Mouse (Mus musculus): ENCODE results near the gene Pknox1. TPM values are rescaled to one million over a fixed set of nuclear protein-coding genes. Genes with fewer than 3 reads are reported as not detected.
"Not testable (repeated sequence)": the region's sequence is repeated elsewhere in the genome, so short reads cannot be mapped to it uniquely, and the experiment has no call there.

Gene Pknox1
- polyA plus RNA-seq, 1 experiment: 14.3 TPM

- TF ChIP-seq POLR2A (IDR thresholded peaks at IDR 0.05; ENCODE audit: borderline replicate concordance, low read depth, low read length) (no peak), CTCF (IDR thresholded peaks at IDR 0.05; ENCODE audit: low read depth, low read length) (no peak)
- H3K27ac ChIP-seq (ENCODE audit: insufficient read depth, low read depth, low read length): no peak overlapping the region
- H3K4me1 ChIP-seq (ENCODE audit: control insufficient read depth, insufficient read depth, low read length): peaks cover 6% of the 10 kb centered on the region
- no peak overlapping the region for H3K4me3 ChIP-seq (ENCODE audit: insufficient read depth, low read length)
Measured at GRCm38 (mm10) chr17:31531441-31532158, 32.9 kb upstream of the Pknox1 start.

DNA sequence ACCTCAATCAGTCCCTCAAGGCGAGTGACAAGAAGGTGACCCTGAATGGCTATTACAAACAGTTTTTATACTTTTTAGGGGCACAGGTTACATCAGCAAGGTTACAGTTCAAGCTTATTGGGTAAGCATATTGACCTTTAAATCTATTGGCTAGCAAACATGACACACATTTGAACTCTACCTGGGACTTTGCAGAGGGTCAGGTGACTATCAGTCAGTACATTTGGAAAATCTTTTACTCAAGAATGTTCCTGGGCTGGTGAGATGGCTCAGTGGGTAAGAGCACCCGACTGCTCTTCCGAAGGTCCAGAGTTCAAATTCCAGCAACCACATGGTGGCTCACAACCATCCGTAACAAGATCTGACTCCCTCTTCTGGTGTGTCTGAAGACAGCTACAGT is 32.2 kb upstream of the Pknox1 start:
- not testable (repeated sequence) for H3K4me3 ChIP-seq (ENCODE audit: insufficient read depth, low read length); H3K27ac ChIP-seq (ENCODE audit: insufficient read depth, low read depth, low read length); H3K4me1 ChIP-seq (ENCODE audit: control insufficient read depth, insufficient read depth, low read length)

- TF ChIP-seq CTCF (IDR thresholded peaks at IDR 0.05; ENCODE audit: low read depth, low read length) (no peak), POLR2A (IDR thresholded peaks at IDR 0.05; ENCODE audit: borderline replicate concordance, low read depth, low read length) (no peak)
- no peak overlapping the region for H3K4me3 ChIP-seq (ENCODE audit: insufficient read depth, low read length)
- H3K4me1 ChIP-seq (ENCODE audit: control insufficient read depth, insufficient read depth, low read length): peaks cover 6% of the 10 kb centered on the region
- no peak overlapping the region for H3K27ac ChIP-seq (ENCODE audit: insufficient read depth, low read depth, low read length)
Measured at GRCm38 (mm10) chr17:31535358-31535757, 29.2 kb upstream of the Pknox1 start.

GRCm38 (mm10) chr17:31535871-31536629 is 28.5 kb upstream of the Pknox1 start:
- H3K4me1 ChIP-seq (ENCODE audit: control insufficient read depth, insufficient read depth, low read length): peaks cover 6% of the 10 kb centered on the region
- no peak overlapping the region for H3K4me3 ChIP-seq (ENCODE audit: insufficient read depth, low read length)
- H3K27ac ChIP-seq (ENCODE audit: insufficient read depth, low read depth, low read length): no peak overlapping the region
- TF ChIP-seq POLR2A (IDR thresholded peaks at IDR 0.05; ENCODE audit: borderline replicate concordance, low read depth, low read length): no peak
- no peak for TF ChIP-seq CTCF (IDR thresholded peaks at IDR 0.05; ENCODE audit: low read depth, low read length)

DNA sequence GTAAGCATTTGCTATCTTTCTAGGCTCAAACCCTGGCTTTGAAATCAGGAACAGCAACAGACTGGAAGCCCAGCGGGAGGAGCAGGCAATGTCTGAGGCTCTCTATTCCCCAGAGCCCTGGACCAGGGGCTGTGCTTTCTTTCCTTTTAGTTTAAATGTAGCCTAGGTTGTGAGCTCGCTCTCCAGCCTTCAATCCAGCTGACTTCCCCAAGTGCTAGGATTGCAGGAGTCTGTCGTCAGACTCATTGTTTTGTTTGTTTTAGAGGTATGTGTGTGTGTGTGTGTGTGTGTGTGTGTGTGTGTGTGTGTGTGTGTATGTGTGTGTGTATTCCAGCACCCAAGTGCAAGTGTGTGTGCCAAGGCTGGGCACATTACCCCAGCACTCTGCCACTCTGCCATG is 24.4 kb upstream of the Pknox1 start:
- H3K27ac ChIP-seq (ENCODE audit: insufficient read depth, low read depth, low read length): no peak overlapping the region
- TF ChIP-seq POLR2A (IDR thresholded peaks at IDR 0.05; ENCODE audit: borderline replicate concordance, low read depth, low read length) (no peak), CTCF (IDR thresholded peaks at IDR 0.05; ENCODE audit: low read depth, low read length) (no peak)
- no peak overlapping the region for H3K4me3 ChIP-seq (ENCODE audit: insufficient read depth, low read length)
- peaks cover 10% of the 10 kb centered on the region for H3K4me1 ChIP-seq (ENCODE audit: control insufficient read depth, insufficient read depth, low read length)

- H3K4me3 ChIP-seq (ENCODE audit: insufficient read depth, low read length): no peak overlapping the region
- peaks cover 4% of the 10 kb centered on the region; the same call in 1 of the 2 replicates for H3K4me1 ChIP-seq (ENCODE audit: control insufficient read depth, insufficient read depth, low read length)
- H3K27ac ChIP-seq (ENCODE audit: insufficient read depth, low read depth, low read length): no peak overlapping the region
- TF ChIP-seq CTCF (IDR thresholded peaks at IDR 0.05; ENCODE audit: low read depth, low read length) (no peak), POLR2A (IDR thresholded peaks at IDR 0.05; ENCODE audit: borderline replicate concordance, low read depth, low read length) (no peak)
Measured at GRCm38 (mm10) chr17:31540809-31541459, 23.6 kb upstream of the Pknox1 start.

DNA sequence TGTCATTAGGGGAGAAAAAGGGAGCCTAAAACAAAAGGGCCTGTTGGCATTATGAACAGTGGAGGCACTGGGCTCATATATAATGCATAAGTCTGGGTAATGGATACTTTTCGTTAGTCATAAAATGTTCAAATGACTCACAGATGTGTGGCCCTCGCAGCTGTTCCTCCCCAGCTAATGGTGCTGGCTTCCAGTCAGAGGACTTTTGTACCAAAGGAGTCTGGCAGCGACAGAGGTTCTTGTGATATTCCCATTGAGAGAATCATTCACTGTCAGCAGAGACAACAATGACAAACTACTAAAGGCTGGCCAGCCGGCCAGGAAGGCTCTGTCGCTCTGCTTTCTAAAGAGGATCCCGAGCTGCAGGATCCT is 23.1 kb upstream of the Pknox1 start:
- peaks cover 3% of the 10 kb centered on the region; the same call in 1 of the 2 replicates for H3K4me1 ChIP-seq (ENCODE audit: control insufficient read depth, insufficient read depth, low read length)
- H3K4me3 ChIP-seq (ENCODE audit: insufficient read depth, low read length): no peak overlapping the region
- H3K27ac ChIP-seq (ENCODE audit: insufficient read depth, low read depth, low read length): no peak overlapping the region
- no peak for TF ChIP-seq POLR2A (IDR thresholded peaks at IDR 0.05; ENCODE audit: borderline replicate concordance, low read depth, low read length)
- no peak for TF ChIP-seq CTCF (IDR thresholded peaks at IDR 0.05; ENCODE audit: low read depth, low read length)

DNA sequence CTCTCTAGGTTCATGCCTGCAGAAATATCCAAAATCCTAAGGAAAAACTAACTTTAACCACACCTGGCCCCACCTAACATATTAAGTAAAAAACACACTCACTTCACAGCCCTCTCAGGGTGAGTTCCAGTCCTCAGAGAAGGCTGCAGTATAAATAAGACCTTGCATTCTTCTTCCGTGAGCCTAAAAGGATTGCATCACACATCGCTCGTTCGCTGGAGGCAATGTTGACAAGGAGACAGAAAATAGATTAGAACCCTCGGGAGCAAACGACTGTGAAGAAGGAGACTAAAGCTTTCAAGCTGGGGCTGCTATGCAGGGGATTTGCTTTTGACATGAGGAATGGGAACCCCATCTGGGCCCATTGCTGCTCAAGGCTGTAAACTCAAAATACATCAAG is 21.0 kb upstream of the Pknox1 start:
- TF ChIP-seq POLR2A (IDR thresholded peaks at IDR 0.05; ENCODE audit: borderline replicate concordance, low read depth, low read length) (no peak), CTCF (IDR thresholded peaks at IDR 0.05; ENCODE audit: low read depth, low read length) (no peak)
- Histone ChIP-seq H3K4me3 (ENCODE audit: insufficient read depth, low read length) (no peak overlapping the region), H3K27ac (ENCODE audit: insufficient read depth, low read depth, low read length) (no peak overlapping the region), H3K4me1 (ENCODE audit: control insufficient read depth, insufficient read depth, low read length) (peaks cover 3% of the 10 kb centered on the region; the same call in 1 of the 2 replicates)

- no peak overlapping the region for H3K27ac ChIP-seq (ENCODE audit: insufficient read depth, low read depth, low read length)
- H3K4me3 ChIP-seq (ENCODE audit: insufficient read depth, low read length): no peak overlapping the region
- peaks cover 1% of the 10 kb centered on the region; the same call in 1 of the 2 replicates for H3K4me1 ChIP-seq (ENCODE audit: control insufficient read depth, insufficient read depth, low read length)
- no peak for TF ChIP-seq CTCF (IDR thresholded peaks at IDR 0.05; ENCODE audit: low read depth, low read length)
- no peak for TF ChIP-seq POLR2A (IDR thresholded peaks at IDR 0.05; ENCODE audit: borderline replicate concordance, low read depth, low read length)
Measured at GRCm38 (mm10) chr17:31546444-31547196, 17.9 kb upstream of the Pknox1 start.
